Mouse (Mus musculus) heart, embryonic 11.5 days (tissue): ENCODE measurements around the gene D330020A13Rik. TPM values are rescaled to one million over a fixed set of nuclear protein-coding genes. Genes with fewer than 3 reads are reported as not detected.

ENCODE experiments used
- ATAC-seq: fragments of 200-750 bp; cut with Nextera tagmentation; replicated peaks from 2 replicates; pipeline ENCODE4 v1.8.0; 2017; ENCODE audit warnings: moderate library complexity; ENCODE audit not compliant: insufficient number of reproducible peaks, low FRiP score, low TSS enrichment
- H3K27ac ChIP-seq: fragments of 300-500 bp; sonication (generic); 2 replicates; pipeline ENCODE4 v1.5.1; 2014; ENCODE audit warnings: mild to moderate bottlenecking, low read depth, low read length
- H3K27me3 ChIP-seq: fragments of 300-500 bp; sonication (generic); 2 replicates; pipeline ENCODE4 v1.6.1; 2014; ENCODE audit warnings: mild to moderate bottlenecking, low read length, mixed read lengths; ENCODE audit not compliant: control insufficient read depth, insufficient read depth
- H3K36me3 ChIP-seq: fragments of 300-500 bp; sonication (generic); 2 replicates; pipeline ENCODE4 v1.6.1; 2014; ENCODE audit warnings: mild to moderate bottlenecking, low read length, moderate library complexity, mixed read lengths; ENCODE audit not compliant: control insufficient read depth, insufficient read depth
- H3K4me1 ChIP-seq: fragments of 300-500 bp; sonication (generic); 2 replicates; pipeline ENCODE4 v1.6.1; 2014; ENCODE audit warnings: low read length; ENCODE audit not compliant: control insufficient read depth, insufficient read depth
- H3K4me2 ChIP-seq: fragments of 300-500 bp; sonication (generic); 2 replicates; pipeline ENCODE4 v1.6.1; 2014; ENCODE audit warnings: mild to moderate bottlenecking, moderate library complexity
- H3K4me3 ChIP-seq: fragments of 300-500 bp; sonication (generic); 2 replicates; pipeline ENCODE4 v1.5.1; 2014; ENCODE audit warnings: low read depth, low read length
- H3K9ac ChIP-seq: fragments of 300-500 bp; sonication (generic); 2 replicates; pipeline ENCODE4 v1.6.1; 2014; ENCODE audit warnings: mild to moderate bottlenecking, low read depth, low read length, moderate library complexity
- H3K9me3 ChIP-seq: fragments of 300-500 bp; sonication (generic); replicated peaks from 2 replicates; pipeline ENCODE4 v1.6.1; 2016; ENCODE audit warnings: low read length; ENCODE audit not compliant: control insufficient read depth
- WGBS: fragments of 180-500 bp; shearing (Covaris S2); extraction: QIAGEN DNeasy Blood & Tissue Kit; methylation state at CpG from one replicate; pipeline ENCODE4 v1.1.7; 2014; ENCODE audit not compliant: insufficient replicate concordance; 5-methylcytosine and 5-hydroxymethylcytosine counted together
- polyA plus RNA-seq: library from polyadenylated mRNA; unstranded; fragments of >200 nt; fragmentation: Nextera tagmentation; extraction: Ambion mirVana; gene quantifications from 2 replicates; pipeline ENCODE4 v1.2.1, GENCODE M21; 2014

Gene D330020A13Rik
- polyA plus RNA-seq, 1 experiment from 2014 or later, result 0.26 TPM

DNA sequence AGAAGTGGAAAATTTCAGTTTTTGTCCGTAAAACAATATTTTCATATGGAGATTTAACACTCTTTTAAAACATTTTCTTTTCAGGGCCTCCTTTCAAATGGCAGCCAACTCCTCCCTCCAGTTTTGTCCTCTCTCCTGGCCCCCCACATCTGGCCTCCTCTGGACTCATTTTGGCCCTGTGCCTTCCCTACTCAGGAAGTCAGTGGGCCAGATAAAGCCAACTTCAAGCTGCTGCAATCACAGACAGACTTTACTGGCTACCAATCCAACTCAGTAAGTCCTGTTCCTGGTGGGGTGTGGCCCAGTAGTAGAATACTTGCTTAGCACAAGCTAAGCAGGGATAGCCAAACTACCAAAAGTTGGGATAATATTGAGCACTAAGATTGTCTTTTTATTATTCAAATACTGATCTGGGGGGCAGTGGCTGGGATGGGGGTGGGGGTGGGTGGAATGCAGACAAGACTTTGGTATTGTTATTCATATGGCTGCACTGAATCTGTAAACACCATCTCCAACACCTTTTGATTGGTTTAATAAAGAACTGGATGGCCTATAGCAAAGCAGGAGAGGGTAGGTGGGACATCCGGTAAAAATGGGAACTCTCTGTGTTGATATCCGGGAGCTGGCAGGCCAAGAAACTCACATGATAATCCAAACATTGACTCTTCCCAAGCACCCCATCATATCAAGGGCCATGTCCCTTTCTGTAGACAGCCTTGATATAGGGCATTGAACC, 12.9 kb downstream of the D330020A13Rik start:
- Histone ChIP-seq H3K9ac (no peak overlapping the region), H3K9me3 (no peaks in the 10 kb centered on the region), H3K4me3 (no peak overlapping the region), H3K27me3 (peaks cover 7% of the 10 kb centered on the region; the same call in 1 of the 2 replicates), H3K4me1 (peaks cover 13% of the 10 kb centered on the region), H3K36me3 (no peaks in the 10 kb centered on the region), H3K27ac (no peak overlapping the region), H3K4me2 (no peak overlapping the region)
- 81% methylated on average over 3 of the region's 3 CpGs for WGBS
- no peak for ATAC-seq

DNA sequence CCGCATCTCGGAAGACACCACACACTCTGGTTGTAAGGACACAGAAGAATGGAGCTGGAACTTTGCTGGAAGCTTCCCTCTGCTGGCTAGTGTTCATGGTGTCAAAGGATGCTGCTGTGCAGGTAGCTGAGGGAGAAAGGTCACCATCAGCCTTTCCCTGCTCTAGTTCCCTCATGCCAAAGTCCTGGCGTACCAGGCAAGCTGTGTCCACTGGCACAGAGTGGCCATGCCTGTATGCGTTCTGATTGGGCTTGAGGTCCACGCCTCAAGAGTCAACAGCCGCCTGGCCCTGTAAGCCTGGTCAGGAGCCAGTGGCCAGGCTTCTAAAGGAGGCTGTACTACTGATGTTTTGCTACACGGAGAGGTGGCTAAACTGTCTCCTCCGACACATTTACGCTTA, 15.2 kb downstream of the D330020A13Rik start:
- WGBS, result 50% methylated on average over 9 of the region's 9 CpGs
- Histone ChIP-seq H3K27me3 (0 out of 2 replicates have a peak, but pooled peaks cover 2% of the 10 kb centered on the region), H3K4me3 (no peak overlapping the region), H3K4me2 (peak overlapping the region; percentile 42; the same call in 1 of the 2 replicates), H3K4me1 (peaks cover 13% of the 10 kb centered on the region), H3K36me3 (no peaks in the 10 kb centered on the region), H3K9ac (no peak overlapping the region), H3K9me3 (no peaks in the 10 kb centered on the region), H3K27ac (peak overlapping the region; percentile 41; the same call in 1 of the 2 replicates)
- no peak for ATAC-seq

DNA sequence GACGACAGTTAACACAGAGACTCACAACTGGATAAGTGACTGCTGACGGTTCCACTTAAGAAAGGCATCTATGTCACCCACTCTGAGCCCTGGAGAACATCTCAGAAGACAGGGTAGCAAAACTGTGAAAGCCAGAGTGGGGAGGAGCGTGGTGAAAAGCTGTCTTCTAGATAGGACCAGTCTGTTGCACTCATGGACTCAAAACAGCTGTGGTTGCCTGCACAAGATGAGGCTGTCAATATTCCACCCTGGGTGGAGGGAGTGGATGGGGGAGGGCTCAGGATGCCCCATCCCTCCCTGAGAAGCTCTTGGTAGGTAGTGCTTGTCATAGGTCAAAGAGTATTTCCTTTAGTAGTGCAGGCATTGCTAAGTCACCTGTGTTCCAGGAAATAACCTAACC, 15.6 kb downstream of the D330020A13Rik start:
- WGBS, result 22% methylated on average over 3 of the region's 3 CpGs

DNA sequence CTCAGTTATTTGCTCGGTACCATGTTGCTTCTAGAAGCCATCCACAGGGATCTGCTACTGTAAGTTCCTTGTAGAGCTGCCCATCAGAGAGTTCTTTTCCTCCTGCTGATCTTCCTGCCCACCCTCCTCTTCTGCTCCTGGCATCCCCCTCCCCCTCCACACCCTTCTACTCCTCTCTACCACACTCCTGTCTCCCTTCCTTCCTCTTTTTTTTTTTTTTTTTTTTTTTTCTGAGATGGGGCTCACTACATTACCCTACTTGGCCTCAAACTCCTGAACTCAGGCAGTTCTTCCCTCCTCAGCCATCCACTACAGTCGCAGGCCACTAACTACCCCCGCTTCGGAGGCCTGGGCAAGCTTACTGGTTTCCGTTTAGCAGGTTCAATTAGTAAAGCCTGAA, 18.3 kb downstream of the D330020A13Rik start:
- H3K9me3 ChIP-seq, result no peaks in the 10 kb centered on the region
- peaks cover 13% of the 10 kb centered on the region; the same call in 1 of the 2 replicates for H3K4me1 ChIP-seq
- H3K9ac ChIP-seq, result no peak overlapping the region
- no peaks in the 10 kb centered on the region for H3K36me3 ChIP-seq
- no peak overlapping the region for H3K27ac ChIP-seq
- H3K4me3 ChIP-seq, result no peak overlapping the region
- no peak for ATAC-seq
- WGBS, result 72% methylated on average over 5 of the region's 5 CpGs
- H3K4me2 ChIP-seq, result no peak overlapping the region
- H3K27me3 ChIP-seq, result 0 out of 2 replicates have a peak, but pooled peaks cover 2% of the 10 kb centered on the region

More for the DNA sequence above, 15.6 kb downstream of the D330020A13Rik start:
- Histone ChIP-seq H3K4me3 (no peak overlapping the region), H3K27me3 (0 out of 2 replicates have a peak, but pooled peaks cover 2% of the 10 kb centered on the region), H3K36me3 (no peaks in the 10 kb centered on the region), H3K4me2 (peak overlapping the region; percentile 42; the same call in 1 of the 2 replicates), H3K4me1 (peaks cover 13% of the 10 kb centered on the region), H3K9me3 (no peaks in the 10 kb centered on the region), H3K27ac (peak overlapping the region; percentile 41; the same call in 1 of the 2 replicates), H3K9ac (no peak overlapping the region)
- peak; percentile 65; the same call in 1 of the 2 replicates for ATAC-seq

DNA sequence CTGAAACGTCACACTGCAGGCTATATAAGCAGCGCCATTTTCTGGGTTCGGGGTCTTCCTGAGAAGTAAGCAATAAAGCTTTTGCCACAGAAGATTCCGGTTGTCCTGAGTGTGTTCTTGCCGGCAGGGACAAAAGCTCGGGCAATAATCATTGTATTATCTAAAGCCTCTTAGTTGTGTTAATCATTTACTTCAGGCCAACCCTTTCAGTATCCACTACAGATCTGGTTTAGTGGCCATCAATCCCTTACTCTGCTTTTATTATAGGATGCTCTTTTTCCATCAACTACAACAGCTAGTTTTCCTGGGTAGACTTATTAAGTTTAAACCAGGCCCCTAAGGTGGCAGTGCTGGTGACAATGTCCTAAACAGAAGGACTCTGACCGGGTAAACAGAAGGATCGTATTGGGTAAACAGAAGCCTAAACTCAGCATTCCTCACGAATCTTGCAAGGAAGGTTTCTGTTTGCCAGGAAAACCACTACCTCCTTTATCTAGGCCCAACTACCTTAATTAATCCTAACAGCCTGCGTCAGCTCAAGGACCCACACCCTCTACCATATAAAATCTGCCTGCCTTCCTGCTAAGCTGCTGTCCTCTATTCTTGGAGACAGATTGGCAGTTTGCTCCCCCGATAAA, 24.3 kb downstream of the D330020A13Rik start:
- no peak overlapping the region for H3K27ac ChIP-seq
- 78% methylated on average over 11 of the region's 11 CpGs for WGBS
- H3K4me2 ChIP-seq, result no peak overlapping the region
- H3K4me3 ChIP-seq, result no peak overlapping the region
- H3K4me1 ChIP-seq, result no peaks in the 10 kb centered on the region
- no peaks in the 10 kb centered on the region for H3K27me3 ChIP-seq
- no peaks in the 10 kb centered on the region for H3K9me3 ChIP-seq
- H3K36me3 ChIP-seq, result no peaks in the 10 kb centered on the region
- ATAC-seq, result no peak
- H3K9ac ChIP-seq, result no peak overlapping the region

DNA sequence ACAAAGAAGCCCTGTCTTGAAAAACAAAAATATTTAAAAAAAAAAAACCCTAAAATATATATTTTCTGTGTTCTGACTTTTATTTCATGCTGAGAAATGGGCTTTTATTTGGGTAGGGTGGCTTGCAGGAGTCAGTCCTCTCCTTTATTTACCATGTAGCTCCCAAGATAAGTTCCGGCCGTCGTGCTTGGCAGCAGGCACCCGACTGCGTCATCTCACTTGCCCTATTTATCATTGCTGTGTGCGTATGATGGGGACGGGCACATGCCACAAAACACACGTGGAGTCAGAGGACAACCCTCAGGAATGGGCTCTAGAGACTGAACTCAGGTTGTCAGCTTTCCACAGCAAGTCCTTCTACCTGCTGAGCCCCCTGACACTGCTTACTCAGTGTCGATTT, 25.0 kb downstream of the D330020A13Rik start:
- no peaks in the 10 kb centered on the region for H3K4me1 ChIP-seq
- H3K27ac ChIP-seq, result no peak overlapping the region
- H3K4me3 ChIP-seq, result no peak overlapping the region
- 85% methylated on average over 9 of the region's 9 CpGs for WGBS
- no peaks in the 10 kb centered on the region for H3K9me3 ChIP-seq
- H3K9ac ChIP-seq, result no peak overlapping the region
- no peaks in the 10 kb centered on the region for H3K27me3 ChIP-seq
- H3K4me2 ChIP-seq, result no peak overlapping the region
- no peaks in the 10 kb centered on the region for H3K36me3 ChIP-seq
- no peak for ATAC-seq

DNA sequence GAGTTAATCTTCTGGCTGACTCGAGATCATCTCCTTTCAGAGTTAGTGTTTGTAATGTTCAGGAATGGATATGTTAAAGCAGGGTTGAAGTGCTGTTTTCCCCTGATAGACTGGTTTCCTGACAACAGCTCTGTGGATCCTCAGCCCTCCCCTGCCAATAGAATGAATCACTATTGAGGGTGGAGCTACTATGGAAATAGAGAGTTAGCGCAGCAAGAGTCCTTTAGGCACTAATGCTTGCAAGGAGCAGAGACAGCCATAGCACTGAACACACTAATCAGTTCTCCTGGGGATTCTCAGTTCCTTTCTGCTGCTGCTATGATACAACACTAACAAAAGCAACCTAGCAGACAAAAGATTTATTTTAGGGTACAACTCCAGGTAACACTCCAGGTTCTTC, 26.2 kb downstream of the D330020A13Rik start:
- WGBS, result 62% methylated on average over 2 of the region's 2 CpGs
- no peaks in the 10 kb centered on the region for H3K4me1 ChIP-seq
- no peak overlapping the region for H3K4me3 ChIP-seq
- no peak overlapping the region for H3K27ac ChIP-seq
- H3K9ac ChIP-seq, result no peak overlapping the region
- H3K27me3 ChIP-seq, result no peaks in the 10 kb centered on the region
- no peak overlapping the region for H3K4me2 ChIP-seq
- H3K36me3 ChIP-seq, result peaks cover 3% of the 10 kb centered on the region; the same call in 1 of the 2 replicates
- ATAC-seq, result no peak
- H3K9me3 ChIP-seq, result no peaks in the 10 kb centered on the region

DNA sequence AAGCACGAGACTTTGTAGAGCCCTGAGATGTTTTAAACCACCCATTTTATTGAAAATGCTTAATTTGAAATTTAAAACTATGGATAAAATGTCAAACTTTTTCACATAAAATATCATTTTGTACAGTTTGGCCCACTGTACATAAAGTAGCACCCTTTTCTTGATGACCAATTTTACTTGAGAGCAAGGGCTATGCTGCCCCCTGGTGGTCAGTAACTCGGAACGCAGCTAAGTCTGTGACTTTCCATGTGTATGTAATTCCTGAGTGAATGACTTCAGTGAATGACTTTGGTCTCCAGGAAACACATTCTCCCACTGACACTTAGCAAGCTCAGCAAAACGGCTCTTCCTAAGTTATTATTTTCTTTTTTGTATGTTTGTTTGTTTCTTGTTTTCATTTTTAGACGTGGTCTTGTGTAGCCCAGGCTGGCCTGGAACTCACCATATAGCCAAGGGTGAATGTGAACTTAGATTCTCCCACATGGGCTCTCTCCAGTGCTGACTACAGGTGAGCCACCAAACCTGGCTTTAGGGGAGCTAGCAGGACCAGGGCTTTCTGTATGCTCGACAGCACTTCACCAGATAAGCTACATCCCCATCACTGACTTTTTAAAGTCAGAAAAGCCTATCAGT, 30.2 kb downstream of the D330020A13Rik start:
- no peak for ATAC-seq
- no peaks in the 10 kb centered on the region for H3K9me3 ChIP-seq
- H3K27me3 ChIP-seq, result no peaks in the 10 kb centered on the region
- no peak overlapping the region for H3K4me2 ChIP-seq
- no peak overlapping the region for H3K27ac ChIP-seq
- no peak overlapping the region for H3K9ac ChIP-seq
- H3K4me1 ChIP-seq, result no peaks in the 10 kb centered on the region
- peaks cover 3% of the 10 kb centered on the region; the same call in 1 of the 2 replicates for H3K36me3 ChIP-seq
- WGBS, result 28% methylated on average over 6 of the region's 6 CpGs
- H3K4me3 ChIP-seq, result no peak overlapping the region
